Mouse (Mus musculus): ENCODE data around the gene Gm45713. TPM values are rescaled to one million over a fixed set of nuclear protein-coding genes. Genes with fewer than 3 reads are reported as not detected.

Gene Gm45713
- total RNA-seq (2021) = under 1 TPM in 1 of 2 experiments, not detected in 1; 0.80 TPM
- 4.5 and 4.6 TPM in 2 replicates for polyA plus RNA-seq (2012; rRNA removed)
- long read RNA-seq, partial matches to known transcripts = 25 of 25 reads
- long read RNA-seq, other reads (novel, unspliced or antisense) = 0 of 25 reads

GRCm38 (mm10) chr7:45135993-45136567, at the start of gene Gm45713, which contains the start of gene Flt3l:
Gene Gm45713, minus strand, starts transcription at chr7:45136231.
Gene Flt3l, minus strand, starts transcription at chr7:45136432.
- TF ChIP-seq EP300 (IDR thresholded peaks at IDR 0.05; ENCODE audit: insufficient read depth, low read depth, low read length) (peak; percentile 87; the same call in 1 of the 2 replicates), POLR2A (IDR thresholded peaks at IDR 0.05; ENCODE audit: insufficient read depth, low read depth, low read length) (peak; percentile 59), CTCF (IDR thresholded peaks at IDR 0.05) (no peak)
- peaks cover 4% of the 10 kb centered on the region; the same call in 1 of the 2 replicates for H3K4me1 ChIP-seq (ENCODE audit: control insufficient read depth, insufficient read depth, low read length)
- H3K4me3 ChIP-seq = peak within 1 kb of the TSS; percentile 69
- DNase-seq = peak; percentile 94 to 95
- WGBS = 2% methylated on average over 28 of the region's 29 CpGs
- intact Hi-C loops (cut with DNase I) = loop anchor here (1.0 to 5.0 kb wide), 2 partner anchors 56 to 154 kb away; no protein-coding TSS in a partner anchor
- H3K27ac ChIP-seq = peak within 1 kb of the TSS; percentile 96
- peak within 1 kb of the TSS; percentile 78 for H3K9ac ChIP-seq (ENCODE audit: low read depth, low read length)
- H3K36me3 ChIP-seq (ENCODE audit: control insufficient read depth, insufficient read depth, low read length) = no peaks in the 10 kb centered on the region
- no peaks in the 10 kb centered on the region for H3K27me3 ChIP-seq (ENCODE audit: control insufficient read depth, insufficient read depth, low read length)
- H3K79me2 ChIP-seq (replicated peaks; ENCODE audit: control insufficient read depth, insufficient read depth, low read length) = no peaks in the 10 kb centered on the region

DNA sequence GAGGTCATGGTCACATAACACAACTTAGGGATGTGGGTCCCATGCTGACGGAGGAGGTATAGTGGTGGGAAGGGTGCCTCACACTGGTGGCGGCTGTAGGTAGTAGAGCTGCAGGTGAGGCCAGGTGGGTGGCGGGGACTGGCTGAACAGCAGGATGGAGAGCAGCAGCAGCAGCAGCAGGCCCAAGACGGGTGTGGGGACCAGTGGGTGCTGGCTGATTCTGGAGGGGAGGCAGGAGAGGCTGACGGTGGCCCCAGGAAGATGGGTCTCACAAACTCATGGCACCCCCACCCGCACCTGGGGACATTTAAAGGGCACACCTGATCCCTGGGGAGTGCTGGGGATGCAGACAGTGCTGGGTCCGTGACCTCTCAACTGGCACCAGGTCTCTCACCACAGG, 47.6 kb upstream of the Gm45713 start:
- 78% methylated on average over 7 of the region's 7 CpGs for WGBS
- Histone ChIP-seq H3K27me3 (ENCODE audit: control insufficient read depth, insufficient read depth, low read length) (peaks cover 15% of the 10 kb centered on the region; the same call in 1 of the 2 replicates), H3K27ac (no peak overlapping the region), H3K79me2 (replicated peaks; ENCODE audit: control insufficient read depth, insufficient read depth, low read length) (no peaks in the 10 kb centered on the region), H3K9ac (ENCODE audit: low read depth, low read length) (no peak overlapping the region), H3K4me1 (ENCODE audit: control insufficient read depth, insufficient read depth, low read length) (no peaks in the 10 kb centered on the region), H3K36me3 (ENCODE audit: control insufficient read depth, insufficient read depth, low read length) (no peaks in the 10 kb centered on the region), H3K4me3 (no peak overlapping the region)
- intact Hi-C loops (cut with DNase I) = no loop called here
- DNase-seq = no peak
- TF ChIP-seq POLR2A (IDR thresholded peaks at IDR 0.05; ENCODE audit: insufficient read depth, low read depth, low read length) (no peak), EP300 (IDR thresholded peaks at IDR 0.05; ENCODE audit: insufficient read depth, low read depth, low read length) (no peak), CTCF (IDR thresholded peaks at IDR 0.05) (no peak)

DNA sequence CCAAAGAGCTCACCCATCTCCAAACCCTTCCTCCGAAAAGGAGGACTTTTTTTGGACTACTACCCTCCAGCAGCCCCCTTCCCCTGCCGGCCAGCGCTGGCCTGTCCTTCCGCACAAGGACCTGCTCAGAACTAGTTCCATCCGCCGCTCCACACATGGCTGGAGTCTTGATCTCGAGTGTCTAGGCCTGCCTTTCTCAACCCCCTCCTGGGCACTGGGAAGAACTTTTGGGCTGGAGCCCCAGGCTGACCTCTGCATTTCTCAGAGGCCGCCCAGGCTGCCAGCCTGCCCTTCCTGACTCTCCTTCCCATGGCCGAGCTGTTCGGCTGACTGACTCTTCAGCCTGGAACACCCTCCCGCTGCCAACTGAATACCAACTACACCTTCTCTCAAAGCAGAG, 46.6 kb upstream of the Gm45713 start:
- no peaks in the 10 kb centered on the region for H3K79me2 ChIP-seq (replicated peaks; ENCODE audit: control insufficient read depth, insufficient read depth, low read length)
- H3K27ac ChIP-seq = no peak overlapping the region
- H3K9ac ChIP-seq (ENCODE audit: low read depth, low read length) = peak overlapping the region; percentile 11; the same call in 1 of the 2 replicates
- H3K27me3 ChIP-seq (ENCODE audit: control insufficient read depth, insufficient read depth, low read length) = peaks cover 15% of the 10 kb centered on the region; the same call in 1 of the 2 replicates
- no peaks in the 10 kb centered on the region for H3K36me3 ChIP-seq (ENCODE audit: control insufficient read depth, insufficient read depth, low read length)
- 15% methylated on average over 11 of the region's 11 CpGs for WGBS
- DNase-seq = no peak
- no peak for TF ChIP-seq CTCF (IDR thresholded peaks at IDR 0.05)
- no peak for TF ChIP-seq POLR2A (IDR thresholded peaks at IDR 0.05; ENCODE audit: insufficient read depth, low read depth, low read length)
- TF ChIP-seq EP300 (IDR thresholded peaks at IDR 0.05; ENCODE audit: insufficient read depth, low read depth, low read length) = no peak
- H3K4me3 ChIP-seq = peak overlapping the region; percentile 50
- intact Hi-C loops (cut with DNase I) = no loop called here
- no peaks in the 10 kb centered on the region for H3K4me1 ChIP-seq (ENCODE audit: control insufficient read depth, insufficient read depth, low read length)

- H3K27ac ChIP-seq = no peak overlapping the region
- H3K27me3 ChIP-seq (ENCODE audit: control insufficient read depth, insufficient read depth, low read length) = peaks cover 18% of the 10 kb centered on the region
- TF ChIP-seq EP300 (IDR thresholded peaks at IDR 0.05; ENCODE audit: insufficient read depth, low read depth, low read length) = no peak
- TF ChIP-seq POLR2A (IDR thresholded peaks at IDR 0.05; ENCODE audit: insufficient read depth, low read depth, low read length) = peak; percentile 77
- peak overlapping the region; percentile 50 for H3K4me3 ChIP-seq
- peak overlapping the region; percentile 11; the same call in 1 of the 2 replicates for H3K9ac ChIP-seq (ENCODE audit: low read depth, low read length)
- intact Hi-C loops (cut with DNase I) = no loop called here
- no peaks in the 10 kb centered on the region for H3K79me2 ChIP-seq (replicated peaks; ENCODE audit: control insufficient read depth, insufficient read depth, low read length)
- peak; percentile 86 to 90 for DNase-seq
- 1% methylated on average over 34 of the region's 34 CpGs for WGBS
- H3K36me3 ChIP-seq (ENCODE audit: control insufficient read depth, insufficient read depth, low read length) = no peaks in the 10 kb centered on the region
- no peaks in the 10 kb centered on the region for H3K4me1 ChIP-seq (ENCODE audit: control insufficient read depth, insufficient read depth, low read length)
These were observed 46.2 kb upstream of the Gm45713 start for GRCm38 (mm10) chr7:45182199-45182601.

GRCm38 (mm10) chr7:45181540-45181939, 45.5 kb upstream of the Gm45713 start:
- H3K9ac ChIP-seq (ENCODE audit: low read depth, low read length) = no peak overlapping the region
- no peaks in the 10 kb centered on the region for H3K4me1 ChIP-seq (ENCODE audit: control insufficient read depth, insufficient read depth, low read length)
- intact Hi-C loops (cut with DNase I) = no loop called here
- H3K36me3 ChIP-seq (ENCODE audit: control insufficient read depth, insufficient read depth, low read length) = no peaks in the 10 kb centered on the region
- peak; percentile 5; the same call in 1 of the 2 replicates for TF ChIP-seq CTCF (IDR thresholded peaks at IDR 0.05)
- TF ChIP-seq EP300 (IDR thresholded peaks at IDR 0.05; ENCODE audit: insufficient read depth, low read depth, low read length) = no peak
- 5% methylated on average over 35 of the region's 35 CpGs for WGBS
- no peaks in the 10 kb centered on the region for H3K79me2 ChIP-seq (replicated peaks; ENCODE audit: control insufficient read depth, insufficient read depth, low read length)
- H3K27ac ChIP-seq = no peak overlapping the region
- peaks cover 21% of the 10 kb centered on the region for H3K27me3 ChIP-seq (ENCODE audit: control insufficient read depth, insufficient read depth, low read length)
- H3K4me3 ChIP-seq = no peak overlapping the region
- no peak for DNase-seq

DNA sequence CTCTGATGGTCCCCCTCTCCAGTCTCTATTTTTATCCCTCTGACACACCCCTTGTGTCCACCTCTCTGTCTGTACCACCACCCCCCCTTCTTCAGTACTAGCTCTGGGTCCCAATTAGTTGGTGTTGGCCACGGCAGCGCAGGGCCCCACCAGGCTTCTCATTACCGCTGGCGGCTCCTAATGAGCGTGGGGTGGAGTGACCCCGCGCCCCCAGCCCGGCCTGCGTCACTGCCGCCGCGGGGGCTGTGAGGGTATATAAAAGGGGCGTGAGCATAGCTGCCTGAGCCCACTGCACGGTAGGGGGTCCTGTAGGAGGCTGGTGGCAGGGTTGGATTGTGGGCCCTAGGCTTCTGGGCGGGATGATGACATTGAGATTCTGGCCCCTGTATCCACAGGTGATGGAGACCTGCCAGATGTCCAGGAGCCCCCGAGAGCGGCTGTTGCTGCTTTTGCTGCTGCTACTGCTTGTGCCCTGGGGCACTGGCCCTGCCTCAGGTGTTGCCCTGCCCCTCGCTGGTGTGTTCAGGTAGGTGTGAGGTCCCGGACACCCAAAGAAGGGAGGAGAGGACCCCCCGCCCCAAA, 45.0 kb upstream of the Gm45713 start, which contains the start of gene Pth2:
Gene Pth2, plus strand, starts transcription at position 100 of the 582 bp plus-strand sequence.
- no peak within 1 kb of the TSS for H3K27ac ChIP-seq
- intact Hi-C loops (cut with DNase I) = no loop called here
- H3K79me2 ChIP-seq (replicated peaks; ENCODE audit: control insufficient read depth, insufficient read depth, low read length) = no peaks in the 10 kb centered on the region
- TF ChIP-seq POLR2A (IDR thresholded peaks at IDR 0.05; ENCODE audit: insufficient read depth, low read depth, low read length) = no peak
- no peak for TF ChIP-seq EP300 (IDR thresholded peaks at IDR 0.05; ENCODE audit: insufficient read depth, low read depth, low read length)
- TF ChIP-seq CTCF (IDR thresholded peaks at IDR 0.05) = no peak
- H3K9ac ChIP-seq (ENCODE audit: low read depth, low read length) = no peak within 1 kb of the TSS
- peaks cover 26% of the 10 kb centered on the region for H3K27me3 ChIP-seq (ENCODE audit: control insufficient read depth, insufficient read depth, low read length)
- no peak within 1 kb of the TSS for H3K4me3 ChIP-seq
- no peak for DNase-seq
- H3K4me1 ChIP-seq (ENCODE audit: control insufficient read depth, insufficient read depth, low read length) = no peaks in the 10 kb centered on the region
- H3K36me3 ChIP-seq (ENCODE audit: control insufficient read depth, insufficient read depth, low read length) = no peaks in the 10 kb centered on the region
- 25% methylated on average over 20 of the region's 20 CpGs for WGBS
